Mouse (Mus musculus) forebrain, postnatal 0 days (tissue): Measurements from ENCODE around the gene Akap6. TPM values are rescaled to one million over a fixed set of nuclear protein-coding genes. Genes with fewer than 3 reads are reported as not detected.

Experiments
- ATAC-seq: fragments of 200-750 bp; cut with Nextera tagmentation; 2 replicates; pipeline ENCODE4 v1.8.0; 2017; ENCODE audit warnings: mild to moderate bottlenecking, moderate library complexity
- DNase-seq: peaks from one replicate; pipeline ENCODE4 v3.0.0-alpha.2; 2015
- H3K27ac ChIP-seq: fragments of 300-500 bp; sonication (generic); 2 replicates; pipeline ENCODE4 v1.5.1; 2014; ENCODE audit warnings: low read depth, mild to moderate bottlenecking, antibody characterized with exemption, low read length, moderate library complexity, mixed read lengths
- H3K27me3 ChIP-seq: fragments of 300-500 bp; sonication (generic); 2 replicates; pipeline ENCODE4 v1.6.1; 2014; ENCODE audit warnings: mild to moderate bottlenecking, low read length, mixed read lengths; ENCODE audit not compliant: insufficient read depth
- H3K36me3 ChIP-seq: fragments of 300-500 bp; sonication (generic); 2 replicates; pipeline ENCODE4 v1.6.1; 2014; ENCODE audit warnings: mild to moderate bottlenecking, moderate library complexity; ENCODE audit not compliant: insufficient read depth
- H3K4me1 ChIP-seq: fragments of 300-500 bp; sonication (generic); 2 replicates; pipeline ENCODE4 v1.6.1; 2014; ENCODE audit warnings: antibody characterized with exemption; ENCODE audit not compliant: insufficient read depth
- H3K4me2 ChIP-seq: fragments of 300-500 bp; sonication (generic); 2 replicates; pipeline ENCODE4 v1.6.1; 2014; ENCODE audit warnings: low read depth, mild to moderate bottlenecking, moderate library complexity
- H3K4me3 ChIP-seq: fragments of 300-500 bp; sonication (generic); 2 replicates; pipeline ENCODE4 v1.5.1; 2014; ENCODE audit warnings: low read depth, low read length, mixed read lengths
- H3K9ac ChIP-seq: fragments of 300-500 bp; sonication (generic); 2 replicates; pipeline ENCODE4 v1.6.1; 2014; ENCODE audit warnings: mild to moderate bottlenecking
- H3K9me3 ChIP-seq: fragments of 300-500 bp; sonication (generic); 2 replicates; pipeline ENCODE4 v1.6.1; 2016; ENCODE audit warnings: low read length
- CTCF ChIP-seq: sonication (generic); IDR thresholded peaks from 2 replicates; pipeline ENCODE4 v1.5.1; 2016; ENCODE audit warnings: antibody characterized with exemption, control low read depth, low read depth
- WGBS: fragments of 180-500 bp; shearing (Covaris S2); extraction: QIAGEN DNeasy Blood & Tissue Kit; methylation state at CpG from one replicate; pipeline ENCODE4 v1.1.7; 2014; 5-methylcytosine and 5-hydroxymethylcytosine counted together
- polyA plus RNA-seq: library from polyadenylated mRNA; unstranded; fragments of >200 nt; fragmentation: Nextera tagmentation; extraction: Ambion mirVana; gene quantifications from 2 replicates; pipeline ENCODE4 v1.2.1, GENCODE M21; 2015
- total RNA-seq: library from RNA; depleted of rRNA; stranded (reverse); fragments of >200 nt; gene quantifications from 2 replicates; pipeline ENCODE4 v1.2.3, GENCODE M21; 2014; rRNA removed

Akap6 gene
- total and polyA plus RNA-seq, 2 experiments from 2014 or later: 14.4 to 68.9 TPM

DNA sequence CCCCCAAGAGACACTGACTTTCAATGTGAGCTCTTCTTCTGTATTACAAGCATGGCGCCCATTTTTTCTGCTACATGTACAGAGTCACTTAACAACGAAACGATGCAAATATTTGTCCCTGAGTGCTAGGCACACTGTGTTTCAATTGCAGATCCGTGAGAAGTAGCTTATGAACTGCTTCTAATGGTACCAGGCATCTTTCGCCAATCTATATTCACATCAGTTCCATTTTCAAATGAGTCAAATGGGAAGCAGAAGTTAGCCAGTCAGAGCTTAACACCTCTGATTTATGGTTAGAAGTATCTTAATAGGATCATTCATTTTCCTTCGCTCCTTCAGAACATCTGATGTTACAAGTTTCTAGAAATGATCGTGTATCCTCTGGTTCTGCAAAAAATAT is 492.3 kb downstream of the Akap6 start:
- no peaks in the 10 kb centered on the region for H3K36me3 ChIP-seq

DNA sequence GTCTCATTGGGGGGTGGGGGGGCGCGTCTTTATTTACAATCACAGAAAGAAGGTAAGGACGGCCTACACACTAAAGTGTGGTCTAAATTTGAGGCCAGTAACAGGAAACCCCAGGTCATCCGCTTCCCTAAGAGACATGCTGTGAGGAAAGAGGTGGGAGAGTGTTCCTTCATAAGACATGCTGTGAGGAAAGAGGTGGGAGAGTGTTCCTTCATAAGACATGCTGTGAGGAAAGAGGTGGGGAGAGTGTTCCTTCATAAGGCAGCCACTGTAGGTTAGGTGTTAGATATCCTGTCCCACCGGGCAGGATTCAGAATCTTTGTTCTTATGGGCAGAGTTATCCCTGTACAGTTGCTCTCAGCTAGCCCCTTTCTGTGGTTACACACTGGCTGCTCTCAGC is 494.5 kb downstream of the Akap6 start:
- Histone ChIP-seq H3K9me3 (no peaks in the 10 kb centered on the region), H3K27me3 (no peaks in the 10 kb centered on the region), H3K4me2 (no peak overlapping the region), H3K27ac (no peak overlapping the region), H3K4me1 (no peaks in the 10 kb centered on the region), H3K9ac (no peak overlapping the region), H3K4me3 (no peak overlapping the region), H3K36me3 (no peaks in the 10 kb centered on the region)
- TF ChIP-seq CTCF: no peak
- no peak for ATAC-seq
- WGBS: 90% methylated on average over 5 of the region's 5 CpGs
- DNase-seq: no peak

More for the DNA sequence above, 492.3 kb downstream of the Akap6 start:
- DNase-seq (no peak), ATAC-seq (no peak)
- H3K9ac ChIP-seq: no peak overlapping the region
- no peak for TF ChIP-seq CTCF
- H3K4me3 ChIP-seq: no peak overlapping the region
- H3K4me2 ChIP-seq: no peak overlapping the region
- H3K4me1 ChIP-seq: no peaks in the 10 kb centered on the region
- H3K27me3 ChIP-seq: no peaks in the 10 kb centered on the region
- H3K9me3 ChIP-seq: no peaks in the 10 kb centered on the region
- H3K27ac ChIP-seq: no peak overlapping the region
- WGBS: 93% methylated on average over 7 of the region's 7 CpGs

Other genes with a start within 250 kb of the Akap6 start
- gene Arhgap5, start 195.4 kb upstream of the Akap6 start, total RNA-seq: 81.0 and 82.6 TPM in 2 replicates
- gene Arhgap5, start 195.4 kb upstream of the Akap6 start, polyA plus RNA-seq: 20.1 and 26.0 TPM in 2 replicates